Mouse (Mus musculus): ENCODE data around the gene Anxa11. TPM values are rescaled to one million over a fixed set of nuclear protein-coding genes. Genes with fewer than 3 reads are reported as not detected.
"Not testable (repeated sequence)": the region's sequence is repeated elsewhere in the genome, so short reads cannot be mapped to it uniquely, and the experiment has no call there.

Anxa11 gene
- polyA plus RNA-seq (2016; fragmentation: Nextera tagmentation; extraction: Ambion mirVana): 5.3 and 6.1 TPM in 2 replicates

DNA sequence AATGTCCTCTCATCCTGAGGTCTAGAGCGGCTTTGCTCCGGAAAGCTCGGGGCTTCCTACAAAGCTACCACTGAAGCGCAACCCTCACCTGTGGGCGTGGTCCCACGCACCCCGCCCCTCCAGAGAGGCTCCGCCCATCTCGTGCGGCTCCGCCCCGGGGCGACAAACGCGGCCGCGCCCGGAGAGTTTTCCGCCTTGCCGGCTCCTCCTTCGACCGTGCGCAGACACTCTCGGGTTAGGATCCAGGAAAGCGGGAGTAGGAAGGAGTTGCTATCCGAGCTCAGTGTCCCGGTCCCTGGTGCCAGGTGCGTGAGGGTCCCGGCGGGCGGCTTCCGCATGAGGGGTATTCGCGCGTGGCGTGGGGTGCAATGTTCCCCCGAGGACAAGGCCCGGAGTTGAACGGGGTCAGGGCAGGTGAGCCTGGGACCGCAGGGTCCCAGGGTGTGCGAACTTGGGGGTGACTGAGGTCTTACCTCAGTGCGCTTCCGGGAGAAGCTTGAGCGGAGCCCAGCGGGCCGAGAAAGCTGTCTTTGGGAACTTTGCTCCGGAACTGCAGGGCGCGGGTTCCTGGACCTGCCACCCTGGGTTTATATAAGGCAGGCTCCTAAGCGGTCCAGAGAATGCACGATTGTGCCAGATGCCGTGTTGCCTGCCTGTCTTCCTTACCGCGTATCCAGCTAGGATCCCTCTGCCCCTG is at the start of gene Anxa11:
Gene Anxa11 (plus strand): TSS at position 166 of the 697 bp plus-strand sequence.
- Histone ChIP-seq H3K9me3 (no peaks in the 10 kb centered on the region), H3K4me1 (peaks cover 22% of the 10 kb centered on the region), H3K27ac (replicated peaks) (0 out of 2 replicates have a peak within 1 kb of the TSS, but pooled peaks have one; percentile 37), H3K27me3 (replicated peaks; ENCODE audit: low read depth, poor library complexity, severe bottlenecking) (peaks cover 72% of the 10 kb centered on the region), H3K36me3 (replicated peaks) (no peaks in the 10 kb centered on the region), H3K4me3 (peak within 1 kb of the TSS; percentile 75)
- under 1% methylated on average over 54 of the region's 54 CpGs for WGBS
- DNase-seq (ENCODE audit: low spot score): peak; percentile 86

GRCm38 (mm10) chr14:25794331-25794730 is 47.6 kb upstream of the Anxa11 start:
- H3K27ac ChIP-seq (replicated peaks): no peak overlapping the region
- peaks cover 10% of the 10 kb centered on the region for H3K27me3 ChIP-seq (replicated peaks; ENCODE audit: low read depth, poor library complexity, severe bottlenecking)
- WGBS: 96% methylated on average over 2 of the region's 2 CpGs

DNA sequence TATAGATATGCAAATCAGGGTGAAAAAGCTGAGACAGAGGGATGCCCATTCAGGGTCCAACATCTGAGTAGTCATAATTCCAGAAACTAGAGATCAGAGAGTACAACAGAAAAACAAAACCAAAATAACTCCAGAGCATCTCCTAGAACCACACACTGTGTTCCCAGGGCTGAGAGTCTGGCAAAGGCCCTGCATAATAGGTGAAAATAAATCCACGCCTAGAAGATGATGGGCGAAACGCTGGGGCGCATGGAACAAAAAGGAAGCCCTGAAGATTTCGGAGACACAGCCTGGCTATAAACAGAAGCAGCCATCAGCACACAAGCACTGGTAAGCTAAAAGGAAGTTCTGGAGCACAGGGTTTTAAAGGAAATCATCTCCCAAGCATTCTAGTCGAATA is 46.9 kb upstream of the Anxa11 start:
- 77% methylated on average over 6 of the region's 6 CpGs for WGBS
- Histone ChIP-seq H3K4me1 (peaks cover 25% of the 10 kb centered on the region), H3K36me3 (replicated peaks) (no peaks in the 10 kb centered on the region), H3K4me3 (no peak overlapping the region), H3K27me3 (replicated peaks; ENCODE audit: low read depth, poor library complexity, severe bottlenecking) (peaks cover 14% of the 10 kb centered on the region), H3K27ac (replicated peaks) (peak overlapping the region; percentile 82), H3K9me3 (no peaks in the 10 kb centered on the region)
- no peak for DNase-seq (ENCODE audit: low spot score)

More at GRCm38 (mm10) chr14:25794331-25794730, 47.6 kb upstream of the Anxa11 start:
- DNase-seq (ENCODE audit: low spot score): no peak
- peaks cover 22% of the 10 kb centered on the region for H3K4me1 ChIP-seq
- no peaks in the 10 kb centered on the region for H3K9me3 ChIP-seq
- H3K4me3 ChIP-seq: no peak overlapping the region
- H3K36me3 ChIP-seq (replicated peaks): no peaks in the 10 kb centered on the region

GRCm38 (mm10) chr14:25795561-25796174 is 46.3 kb upstream of the Anxa11 start:
- Histone ChIP-seq H3K27me3 (replicated peaks; ENCODE audit: low read depth, poor library complexity, severe bottlenecking) (peaks cover 14% of the 10 kb centered on the region), H3K9me3 (no peaks in the 10 kb centered on the region), H3K4me1 (peaks cover 26% of the 10 kb centered on the region), H3K27ac (replicated peaks) (peak overlapping the region; percentile 82), H3K36me3 (replicated peaks) (no peaks in the 10 kb centered on the region), H3K4me3 (no peak overlapping the region)
- peak; percentile 78 for DNase-seq (ENCODE audit: low spot score)
- 29% methylated on average over 10 of the region's 10 CpGs for WGBS

GRCm38 (mm10) chr14:25796619-25797018 is 45.3 kb upstream of the Anxa11 start:
- peak overlapping the region; percentile 14; the same call in 1 of the 2 replicates for H3K4me3 ChIP-seq
- DNase-seq (ENCODE audit: low spot score): peak; percentile 36
- H3K27me3 ChIP-seq (replicated peaks; ENCODE audit: low read depth, poor library complexity, severe bottlenecking): peaks cover 14% of the 10 kb centered on the region
- WGBS: 39% methylated on average over 7 of the region's 7 CpGs
- peaks cover 26% of the 10 kb centered on the region for H3K4me1 ChIP-seq
- no peaks in the 10 kb centered on the region for H3K9me3 ChIP-seq
- H3K27ac ChIP-seq (replicated peaks): peak overlapping the region; percentile 82
- H3K36me3 ChIP-seq (replicated peaks): no peaks in the 10 kb centered on the region

- no peak overlapping the region for H3K27ac ChIP-seq (replicated peaks)
- peaks cover 14% of the 10 kb centered on the region for H3K27me3 ChIP-seq (replicated peaks; ENCODE audit: low read depth, poor library complexity, severe bottlenecking)
- no peaks in the 10 kb centered on the region for H3K36me3 ChIP-seq (replicated peaks)
- H3K4me1 ChIP-seq: peaks cover 35% of the 10 kb centered on the region
- H3K9me3 ChIP-seq: no peaks in the 10 kb centered on the region
- DNase-seq (ENCODE audit: low spot score): peak; percentile 90
- H3K4me3 ChIP-seq: no peak overlapping the region
- 31% methylated on average over 19 of the region's 19 CpGs for whole genome bisulfite sequencing
Measured at GRCm38 (mm10) chr14:25800166-25800960, 41.6 kb upstream of the Anxa11 start.

- no peak overlapping the region for H3K27ac ChIP-seq (replicated peaks)
- no peak for DNase-seq (ENCODE audit: low spot score)
- H3K4me1 ChIP-seq: peaks cover 26% of the 10 kb centered on the region
- no peaks in the 10 kb centered on the region for H3K9me3 ChIP-seq
- H3K36me3 ChIP-seq (replicated peaks): no peaks in the 10 kb centered on the region
- peaks cover 14% of the 10 kb centered on the region for H3K27me3 ChIP-seq (replicated peaks; ENCODE audit: low read depth, poor library complexity, severe bottlenecking)
- H3K4me3 ChIP-seq: no peak overlapping the region
Measured at GRCm38 (mm10) chr14:25802511-25802910, 39.4 kb upstream of the Anxa11 start.

- peaks cover 14% of the 10 kb centered on the region for H3K27me3 ChIP-seq (replicated peaks; ENCODE audit: low read depth, poor library complexity, severe bottlenecking)
- no peak overlapping the region for H3K4me3 ChIP-seq
- WGBS: 24% methylated on average over 3 of the region's 3 CpGs
- peak overlapping the region; percentile 73 for H3K27ac ChIP-seq (replicated peaks)
- H3K4me1 ChIP-seq: peaks cover 26% of the 10 kb centered on the region
- DNase-seq (ENCODE audit: low spot score): no peak
- H3K9me3 ChIP-seq: no peaks in the 10 kb centered on the region
- H3K36me3 ChIP-seq (replicated peaks): no peaks in the 10 kb centered on the region
Measured at GRCm38 (mm10) chr14:25803246-25803809, 38.6 kb upstream of the Anxa11 start.

DNA sequence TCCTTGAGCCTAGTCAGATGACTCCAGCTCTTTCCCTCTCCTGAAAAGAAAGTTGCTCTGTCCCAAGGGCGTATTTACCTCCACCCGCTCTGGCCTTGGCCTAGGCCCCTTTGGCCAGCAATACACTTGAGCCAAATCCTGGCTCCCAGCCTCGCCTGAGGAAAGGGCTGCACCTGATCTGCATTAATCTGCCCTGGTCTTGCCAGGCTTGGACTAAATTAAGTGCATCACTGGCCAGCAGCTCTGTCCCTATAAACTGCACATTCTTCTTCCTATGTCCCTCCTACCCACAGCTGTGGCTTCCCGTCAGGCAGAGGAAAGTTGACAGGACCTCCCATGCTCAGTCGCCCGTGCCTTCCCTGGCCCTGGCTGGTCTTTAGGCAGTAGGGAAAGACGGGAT is 36.1 kb upstream of the Anxa11 start:
- no peak for DNase-seq (ENCODE audit: low spot score)
- H3K36me3 ChIP-seq (replicated peaks): no peaks in the 10 kb centered on the region
- H3K27ac ChIP-seq (replicated peaks): peak overlapping the region; percentile 40
- H3K9me3 ChIP-seq: no peaks in the 10 kb centered on the region
- WGBS: 71% methylated on average over 7 of the region's 7 CpGs
- H3K4me3 ChIP-seq: no peak overlapping the region
- H3K4me1 ChIP-seq: peaks cover 22% of the 10 kb centered on the region
- H3K27me3 ChIP-seq (replicated peaks; ENCODE audit: low read depth, poor library complexity, severe bottlenecking): no peaks in the 10 kb centered on the region

- 91% methylated on average over 7 of the region's 7 CpGs for WGBS
- no peak overlapping the region for H3K4me3 ChIP-seq
- H3K36me3 ChIP-seq (replicated peaks): no peaks in the 10 kb centered on the region
- H3K27ac ChIP-seq (replicated peaks): no peak overlapping the region
- peaks cover 22% of the 10 kb centered on the region for H3K4me1 ChIP-seq
- DNase-seq (ENCODE audit: low spot score): no peak
- no peaks in the 10 kb centered on the region for H3K27me3 ChIP-seq (replicated peaks; ENCODE audit: low read depth, poor library complexity, severe bottlenecking)
- H3K9me3 ChIP-seq: no peaks in the 10 kb centered on the region
Measured at GRCm38 (mm10) chr14:25806561-25806960, 35.4 kb upstream of the Anxa11 start.

- H3K4me3 ChIP-seq; H3K36me3 ChIP-seq (replicated peaks); H3K4me1 ChIP-seq; H3K27ac ChIP-seq (replicated peaks); H3K9me3 ChIP-seq; H3K27me3 ChIP-seq (replicated peaks; ENCODE audit: low read depth, poor library complexity, severe bottlenecking); DNase-seq (ENCODE audit: low spot score): not testable (repeated sequence)
- 72% methylated on average over 1 of the region's 1 CpGs for WGBS
Measured at GRCm38 (mm10) chr14:25811026-25811425, 30.9 kb upstream of the Anxa11 start.

DNA sequence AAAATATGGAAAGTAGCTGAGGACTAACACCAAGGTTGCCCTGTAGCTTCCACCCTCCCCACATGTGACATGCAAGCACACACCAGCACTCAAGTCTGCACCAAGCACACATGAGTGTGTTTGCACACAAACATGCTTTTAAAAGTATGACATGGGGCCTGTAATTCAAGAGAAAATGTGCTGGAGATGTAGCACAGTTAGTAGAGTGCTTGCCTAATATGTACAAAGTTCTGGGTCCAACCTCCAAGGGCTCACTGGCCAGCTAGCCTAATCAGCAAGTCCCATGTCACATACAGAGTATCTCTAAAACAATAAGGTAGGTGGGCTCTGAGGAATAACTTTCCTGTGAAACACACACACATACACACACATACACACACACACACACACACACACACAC is 27.8 kb upstream of the Anxa11 start:
- no peak for DNase-seq (ENCODE audit: low spot score)
- no peaks in the 10 kb centered on the region; the same call in 1 of the 2 replicates for H3K27me3 ChIP-seq (replicated peaks; ENCODE audit: low read depth, poor library complexity, severe bottlenecking)
- no peak overlapping the region for H3K27ac ChIP-seq (replicated peaks)
- no peak overlapping the region for H3K4me3 ChIP-seq
- H3K4me1 ChIP-seq: peaks cover 4% of the 10 kb centered on the region
- H3K36me3 ChIP-seq (replicated peaks): no peaks in the 10 kb centered on the region
- no peaks in the 10 kb centered on the region for H3K9me3 ChIP-seq
